Mouse (Mus musculus): ENCODE results near the gene Mbtps1. TPM values are rescaled to one million over a fixed set of nuclear protein-coding genes. Genes with fewer than 3 reads are reported as not detected.
A peak's percentile ranks its signal among the peaks of the same experiment; 100 is the strongest.

The Mbtps1 gene
- 90.6 and 92.1 TPM in 2 replicates for polyA plus RNA-seq (2012; rRNA removed)

DNA sequence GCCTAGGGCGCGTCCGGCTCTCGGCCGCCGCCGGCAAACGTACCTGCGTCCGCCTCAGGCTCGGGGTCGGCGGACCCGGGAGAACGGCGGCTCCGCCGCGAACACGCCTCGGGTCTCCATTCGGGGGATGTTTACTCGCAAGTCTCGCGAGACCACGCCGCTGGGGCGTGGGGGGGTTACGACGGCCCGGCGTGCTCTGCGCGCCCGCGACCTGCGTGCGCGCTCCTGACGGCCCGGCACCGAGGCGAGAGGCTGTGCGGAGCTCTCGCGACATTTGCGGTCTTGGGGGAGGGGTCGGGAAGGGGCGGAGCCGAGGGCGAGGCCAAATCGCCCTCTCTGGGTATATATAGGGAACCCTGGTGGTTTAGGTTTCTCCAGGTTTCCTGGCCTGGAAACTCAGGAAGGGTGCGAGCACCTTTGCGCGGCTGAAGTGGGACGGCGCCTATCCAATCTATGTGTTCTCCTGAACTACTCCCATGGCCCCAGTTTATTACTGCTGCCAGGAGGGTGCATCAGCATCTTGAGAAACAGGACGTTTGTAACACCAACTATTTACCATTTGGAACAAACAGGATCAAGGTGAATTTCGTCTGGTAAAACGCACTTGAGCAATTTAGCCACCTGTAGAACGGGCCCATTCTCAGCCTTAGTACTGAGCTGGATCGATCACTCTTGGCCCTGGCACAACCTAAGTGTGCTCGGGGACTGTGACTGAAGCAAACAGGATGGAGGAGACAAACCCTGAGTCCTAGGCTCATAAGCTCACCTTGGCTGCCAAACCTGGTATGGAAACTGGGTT, at the start of gene Mbtps1:
Mbtps1 (minus strand) TSS at position 133 of the 799 bp plus-strand sequence.
- peak; percentile 99 for DNase-seq (ENCODE audit: low spot score)

DNA sequence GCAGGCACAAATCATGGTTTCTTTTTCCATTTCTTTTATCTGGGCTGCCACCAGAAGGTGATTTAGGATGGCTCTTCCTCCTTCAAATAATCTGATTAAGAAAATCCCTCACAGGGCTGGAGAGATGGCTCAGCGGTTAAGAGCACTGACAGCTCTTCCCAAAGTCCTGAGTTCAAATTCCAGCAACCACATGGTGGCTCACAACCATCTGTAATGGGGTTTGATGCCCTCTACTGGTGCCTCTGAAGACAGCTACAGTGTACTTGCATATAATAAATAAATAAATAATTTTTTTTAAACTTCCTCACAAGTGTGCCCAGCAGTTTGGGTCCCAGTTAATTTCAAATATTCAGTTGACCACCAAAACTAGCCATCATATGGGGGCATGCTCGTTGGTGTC, 47.7 kb upstream of the Mbtps1 start:
- no peak for DNase-seq (ENCODE audit: low spot score)

DNA sequence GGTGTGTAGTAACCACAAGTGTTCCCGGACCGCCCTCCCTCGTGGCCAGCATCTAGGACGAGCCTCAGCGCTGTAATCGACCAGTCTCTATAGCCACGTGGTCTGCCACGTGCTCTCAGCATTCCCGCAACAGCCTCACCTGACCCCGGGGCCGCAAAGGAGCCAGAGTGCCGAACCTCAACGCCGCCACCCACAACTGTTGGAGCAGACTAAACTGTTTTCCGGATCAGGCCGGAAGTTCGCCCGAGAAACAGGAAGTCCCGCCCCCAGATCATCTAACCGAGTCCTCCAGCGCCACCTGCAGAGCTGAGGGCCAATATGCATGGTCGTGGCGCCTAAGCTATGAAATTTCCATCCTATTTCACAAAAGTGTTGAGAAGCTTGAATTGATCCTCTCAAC, 46.5 kb upstream of the Mbtps1 start, which contains the start of gene Taf1c:
Taf1c (minus strand) TSS at position 227 of the 400 bp plus-strand sequence.
- peak; percentile 79 for DNase-seq (ENCODE audit: low spot score)

DNA sequence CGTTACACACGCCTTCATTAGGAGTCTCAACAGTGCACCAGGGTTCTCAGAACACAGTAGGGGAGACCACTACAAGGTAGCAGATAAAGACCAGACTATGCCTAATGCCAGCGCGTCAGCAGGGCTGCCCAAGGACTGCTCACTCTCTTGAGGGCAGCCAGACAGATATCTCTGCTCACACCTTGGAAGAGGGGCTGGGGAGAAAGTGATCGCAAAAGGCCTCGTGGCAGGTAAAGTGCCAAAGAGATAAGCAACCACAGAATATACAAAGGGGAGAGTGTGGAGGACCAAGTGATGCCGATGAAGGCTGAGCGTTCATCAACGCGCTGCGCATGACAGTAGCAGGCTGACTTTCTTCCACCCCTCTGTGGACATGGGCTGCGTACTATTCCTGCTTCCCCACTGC, 45.9 kb upstream of the Mbtps1 start:
- no peak for DNase-seq (ENCODE audit: low spot score)

DNA sequence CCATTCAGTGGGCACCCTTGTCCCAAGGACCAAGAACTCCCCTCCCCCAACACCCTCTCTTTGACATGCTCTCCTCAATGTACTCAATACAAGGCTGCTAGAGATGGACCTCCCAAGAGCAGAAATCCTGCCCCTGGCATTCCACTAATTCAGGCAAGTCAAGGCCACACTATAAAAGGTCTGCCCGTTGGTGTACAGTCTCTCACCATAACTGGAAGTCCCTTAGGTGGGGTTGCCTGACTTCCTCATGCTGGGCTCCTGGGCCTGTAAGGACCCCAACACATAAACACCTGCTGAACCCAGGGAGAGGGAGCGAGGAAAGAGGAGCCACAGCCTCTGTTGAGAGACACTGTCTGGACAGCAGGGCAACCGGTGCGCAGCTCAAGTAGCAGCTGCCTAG, 45.2 kb upstream of the Mbtps1 start:
- no peak for DNase-seq (ENCODE audit: low spot score)

DNA sequence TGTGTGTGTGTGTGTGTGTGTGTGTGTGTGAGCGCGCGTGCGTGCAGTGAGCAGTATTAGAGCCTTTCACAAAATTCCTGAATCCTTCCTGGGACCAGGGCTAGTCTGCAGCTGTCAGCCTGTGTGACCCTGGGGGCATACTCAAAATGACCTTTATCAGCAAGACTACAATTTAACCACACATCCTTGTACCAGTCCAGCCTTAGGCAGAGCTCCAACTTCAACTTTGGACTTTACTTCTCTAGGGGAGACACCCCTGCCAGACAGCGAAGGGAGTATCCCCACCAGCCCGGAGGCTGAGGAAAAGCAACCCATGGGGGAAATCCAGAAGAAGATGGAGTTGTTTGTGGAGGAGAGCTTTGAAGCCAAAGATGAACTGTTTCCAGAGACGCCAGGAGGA, 32.9 kb upstream of the Mbtps1 start:
- no peak for DNase-seq (ENCODE audit: low spot score)

DNA sequence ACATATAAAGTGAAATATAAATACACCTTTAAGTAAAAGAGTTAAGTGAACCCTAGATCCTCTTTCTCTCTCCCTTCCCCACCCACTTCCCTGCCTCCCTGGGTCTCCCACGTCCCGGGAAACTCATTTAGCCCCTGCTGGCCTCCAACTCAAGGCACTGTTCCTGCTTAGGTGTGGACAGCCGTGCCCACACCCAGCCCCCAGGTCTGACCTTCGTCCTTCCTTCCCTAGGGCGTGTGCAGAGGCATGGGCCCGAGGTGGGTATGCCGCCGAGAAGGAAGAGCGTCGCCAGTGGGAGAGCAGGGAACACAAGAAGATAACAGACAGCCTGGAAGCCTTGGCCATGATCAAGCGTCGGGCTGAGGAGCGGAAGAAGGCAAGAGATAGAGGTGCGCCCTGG, 31.8 kb upstream of the Mbtps1 start:
- no peak for DNase-seq (ENCODE audit: low spot score)

DNA sequence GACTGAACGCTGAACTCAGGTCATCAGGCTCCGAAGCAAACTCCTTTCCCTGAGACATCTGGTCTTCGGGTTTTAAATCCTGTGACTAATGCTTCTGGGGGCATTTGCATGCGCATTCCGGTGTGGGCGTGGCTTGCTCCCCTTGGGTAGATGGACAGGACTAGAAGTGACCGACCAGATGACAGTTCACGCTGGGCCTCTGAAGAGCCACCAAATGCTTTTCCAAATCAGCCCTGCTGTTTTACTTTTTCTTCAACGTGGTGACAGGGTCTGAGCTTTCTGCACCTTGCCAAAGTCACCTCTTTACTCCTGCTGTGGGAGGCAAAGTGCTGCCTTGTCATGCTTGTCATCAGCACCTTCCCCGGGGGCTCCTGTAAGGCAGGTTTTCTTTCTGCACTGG, 30.3 kb upstream of the Mbtps1 start:
- no peak for DNase-seq (ENCODE audit: low spot score)

DNA sequence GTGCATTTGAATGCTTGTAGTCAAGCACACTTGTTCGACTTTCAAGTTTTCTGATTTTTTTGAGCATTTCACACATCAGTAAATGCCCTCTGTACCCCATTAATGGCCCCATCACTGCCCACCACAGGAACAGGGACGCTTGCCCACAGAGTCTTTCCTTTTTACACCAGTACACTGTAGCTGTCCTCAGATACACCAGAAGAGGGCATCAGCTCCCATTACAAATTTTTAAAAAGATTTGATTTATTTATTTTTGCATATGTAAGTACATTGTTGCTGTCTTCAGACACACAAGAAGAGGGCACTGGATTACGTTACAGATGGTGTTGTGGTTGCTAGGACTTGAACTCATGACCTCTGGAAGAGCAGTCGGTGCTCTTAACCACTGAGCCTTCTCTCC, 29.8 kb upstream of the Mbtps1 start:
- DNase-seq (ENCODE audit: low spot score) = no peak

DNA sequence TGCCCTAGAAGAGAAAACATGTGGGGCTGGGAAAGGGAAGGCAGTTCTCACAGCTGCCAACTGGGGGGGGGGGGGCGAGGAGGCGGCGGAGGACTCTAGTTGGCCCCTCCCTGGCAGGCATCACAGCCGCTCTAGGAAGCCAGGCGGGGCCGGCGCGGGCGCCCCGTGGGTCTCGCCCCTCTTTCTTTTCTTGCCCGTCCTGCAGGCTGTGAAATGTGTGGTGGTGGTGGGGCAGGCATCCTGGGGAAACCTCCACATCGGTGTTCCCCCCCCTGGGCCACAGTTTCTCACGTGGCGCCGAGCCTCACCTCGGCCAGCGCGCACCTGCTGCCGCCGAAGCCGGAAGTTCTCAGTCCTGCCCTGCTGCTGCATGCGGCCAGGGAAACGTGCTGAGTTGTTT, 27.4 kb upstream of the Mbtps1 start:
- DNase-seq (ENCODE audit: low spot score) = no peak

DNA sequence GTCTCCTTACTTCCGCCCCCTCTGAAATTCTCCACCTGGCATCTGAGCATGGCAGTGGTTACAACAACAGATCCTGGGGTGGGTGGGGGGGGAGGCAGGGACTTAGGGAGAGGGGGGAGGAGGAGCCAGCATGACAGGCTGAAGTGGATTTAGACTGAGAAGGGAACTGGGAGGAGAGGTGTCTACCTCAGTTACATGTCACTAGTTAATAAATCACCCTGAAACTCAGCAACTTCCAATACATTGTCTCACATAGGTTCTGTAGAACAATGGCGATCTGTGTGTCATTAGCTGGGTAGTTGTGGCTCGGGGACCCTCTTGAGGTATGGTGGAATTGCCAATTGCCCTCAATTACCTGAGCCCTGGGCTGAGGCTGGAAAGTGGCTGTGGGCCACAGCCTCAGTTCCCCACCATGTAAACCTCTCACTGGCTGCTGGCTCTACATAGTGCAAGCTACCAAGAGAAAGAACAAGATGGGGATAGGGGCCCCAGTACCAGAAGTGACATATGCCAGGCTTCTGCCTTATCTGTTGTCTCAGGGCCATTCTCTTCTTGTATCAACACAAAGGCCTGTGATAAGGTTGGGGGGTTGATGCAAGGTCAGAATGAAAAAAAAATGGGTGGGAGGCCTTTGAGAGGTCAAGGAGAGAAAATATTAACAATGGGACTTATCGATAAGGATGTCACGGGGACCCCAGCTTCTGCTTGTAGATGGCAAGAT, 22.1 kb upstream of the Mbtps1 start:
- no peak for DNase-seq (ENCODE audit: low spot score)

DNA sequence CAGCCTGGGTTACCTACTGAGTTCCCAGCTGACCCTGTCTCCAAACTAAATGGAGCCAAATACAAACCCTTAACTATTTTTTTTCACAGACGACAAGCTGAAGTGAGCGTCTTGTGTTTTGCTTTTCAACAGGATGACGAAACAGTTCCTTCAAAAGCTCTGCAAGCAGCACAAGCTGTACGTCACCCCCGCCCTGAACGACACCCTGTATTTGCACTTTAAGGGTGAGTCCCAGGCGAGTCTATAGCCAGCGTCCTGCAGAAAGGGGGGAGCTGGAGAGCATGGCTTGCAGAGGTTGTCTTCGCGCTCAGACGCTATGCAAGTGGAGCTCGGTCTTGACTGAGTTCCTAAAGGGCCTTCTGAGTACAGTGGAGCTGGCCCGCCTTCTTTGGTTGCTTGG, 20.6 kb upstream of the Mbtps1 start:
- no peak for DNase-seq (ENCODE audit: low spot score)

DNA sequence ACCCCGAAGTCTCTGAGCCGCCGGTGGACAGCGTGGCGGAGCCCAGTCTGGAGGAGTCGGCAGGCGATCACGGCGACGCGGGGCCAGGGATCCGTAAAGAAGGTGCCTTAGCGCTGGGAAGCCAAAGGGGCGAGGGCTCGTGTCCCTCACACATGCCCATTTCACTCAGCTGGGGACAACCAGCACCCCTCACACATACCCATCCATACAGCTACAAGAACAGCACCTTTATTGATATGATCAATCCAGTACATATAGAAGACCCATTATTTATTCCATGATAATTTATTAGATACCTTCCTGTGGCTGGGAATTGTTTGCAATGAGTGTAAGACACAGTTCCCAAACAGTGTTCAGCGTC, 16.8 kb upstream of the Mbtps1 start:
- DNase-seq (ENCODE audit: low spot score) = no peak

DNA sequence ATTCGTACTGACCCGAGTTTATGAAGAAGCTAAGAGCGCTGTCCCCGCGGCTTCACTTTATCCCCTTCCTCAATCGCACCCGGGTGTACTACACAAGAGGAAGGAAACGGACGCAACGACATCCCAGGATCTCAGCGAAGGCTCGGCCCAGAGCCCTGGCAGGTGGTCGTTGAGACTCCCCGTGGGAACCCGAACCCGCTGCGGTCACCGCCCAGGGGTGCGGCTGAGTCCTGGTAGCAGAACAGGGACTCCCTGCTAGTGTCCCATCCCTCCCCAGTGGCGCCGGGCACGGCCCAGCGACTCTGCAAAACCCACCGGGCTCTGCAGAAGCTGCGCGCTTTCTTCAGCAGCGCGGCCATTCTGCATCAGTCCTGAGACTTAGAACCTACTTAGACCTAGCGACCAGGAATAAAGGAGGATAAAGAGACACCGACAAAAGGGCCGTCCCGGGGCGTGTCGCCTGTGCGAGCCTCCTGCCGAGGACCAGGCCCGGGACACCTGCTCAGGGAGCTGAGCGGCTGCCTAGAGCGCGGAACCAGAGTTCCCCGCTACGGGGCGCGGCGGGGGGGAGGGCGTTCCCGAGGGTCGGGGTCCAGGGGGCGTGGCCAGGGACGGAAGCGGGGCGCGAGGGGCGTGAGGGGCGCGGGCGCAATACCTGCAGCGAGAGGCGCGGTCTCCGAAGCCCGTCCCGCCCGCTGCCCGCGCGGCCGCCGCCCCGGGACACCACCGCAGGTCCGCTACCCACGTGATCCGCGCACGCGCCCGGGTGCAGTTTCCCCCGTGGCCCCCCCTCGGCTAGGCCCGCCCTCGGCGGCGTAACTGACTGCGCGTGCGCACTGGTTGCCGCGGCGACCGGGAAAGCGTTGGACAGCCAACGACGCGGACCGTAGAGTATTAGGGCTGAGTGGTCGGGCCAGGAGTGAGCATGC, 16.2 kb upstream of the Mbtps1 start, which contains the start of the genes Hsdl1 and Dnaaf1:
Hsdl1 (minus strand) TSS at position 747 of the 929 bp plus-strand sequence.
Dnaaf1 (plus strand) TSS at position 799 of the 929 bp plus-strand sequence.
- peak; percentile 98 for DNase-seq (ENCODE audit: low spot score)

DNA sequence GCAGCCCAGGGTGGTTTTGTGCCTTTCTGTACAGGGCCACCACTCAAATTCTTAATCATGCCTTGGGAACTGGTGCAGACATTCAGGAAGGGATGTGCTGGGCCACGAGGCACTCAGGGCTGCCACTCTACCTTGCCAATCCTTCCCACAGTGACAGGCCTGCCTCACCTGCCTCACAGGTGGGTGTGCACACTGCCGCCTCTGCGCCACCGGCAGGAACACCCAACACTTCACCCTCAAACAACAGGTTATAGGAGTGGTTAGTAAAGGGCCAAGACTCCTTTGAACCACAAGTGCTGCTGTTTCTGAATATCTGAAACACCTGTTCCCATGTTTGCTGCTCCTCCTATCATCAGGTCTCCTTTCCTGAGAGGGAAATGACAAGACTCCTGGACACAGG, 13.9 kb upstream of the Mbtps1 start:
- no peak for DNase-seq (ENCODE audit: low spot score)

DNA sequence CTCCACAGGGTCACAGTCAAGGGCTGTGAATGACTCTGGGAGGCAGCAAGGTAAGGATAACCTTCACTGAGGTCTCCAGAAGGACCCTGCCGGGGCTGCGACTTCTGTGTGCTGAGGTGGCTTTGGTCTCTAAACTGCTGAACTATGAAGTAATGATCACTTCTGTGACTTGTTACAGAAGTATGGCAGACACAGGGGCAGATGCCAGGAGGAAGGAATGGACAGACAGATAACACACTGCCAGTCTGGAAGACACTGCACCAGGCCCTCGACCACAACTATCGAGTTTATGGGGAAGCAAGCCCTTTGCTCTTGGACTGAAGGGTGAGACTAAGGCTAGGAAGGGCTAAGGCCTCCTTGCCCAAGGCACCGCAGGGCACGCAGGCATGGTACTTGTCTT, 12.6 kb upstream of the Mbtps1 start:
- DNase-seq (ENCODE audit: low spot score) = no peak

DNA sequence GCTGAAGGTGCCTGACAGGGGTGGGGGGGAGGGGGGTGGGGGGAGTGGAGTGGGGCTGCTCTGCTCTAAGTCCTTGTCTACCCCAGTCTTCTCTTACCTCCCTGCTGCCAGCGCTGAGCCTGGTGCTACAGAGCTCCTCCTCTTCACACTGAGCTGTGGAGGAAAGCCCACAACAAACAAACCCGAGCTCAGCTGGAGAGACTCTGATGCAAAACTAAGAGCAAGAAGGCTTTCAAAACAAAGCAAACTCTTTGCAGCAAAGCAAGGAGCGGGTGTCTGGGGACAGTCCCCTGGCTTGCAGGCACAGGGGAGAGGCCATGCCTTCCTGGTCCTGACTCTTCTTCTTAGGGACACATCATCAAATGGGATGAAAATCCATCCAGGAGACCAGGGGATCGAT, 11.3 kb upstream of the Mbtps1 start:
- DNase-seq (ENCODE audit: low spot score) = no peak

DNA sequence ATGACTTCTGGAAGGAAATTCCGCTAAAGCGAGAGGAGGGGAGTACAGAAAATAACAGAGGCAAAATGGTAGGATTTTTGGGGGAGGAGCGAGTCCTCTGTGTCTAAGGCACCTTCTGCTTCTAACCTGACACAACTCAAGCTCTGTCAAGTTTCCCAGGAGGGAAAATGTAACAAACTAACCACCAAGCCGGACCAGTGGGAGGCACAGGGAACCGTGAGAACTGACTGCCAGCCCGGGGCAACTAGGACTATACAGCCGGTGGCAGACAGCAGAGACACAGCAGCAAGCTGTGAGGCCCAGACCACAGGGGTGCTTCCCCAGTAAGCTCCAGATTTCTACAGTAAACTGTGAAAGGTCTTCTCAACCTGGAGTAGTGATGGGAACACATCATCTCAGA, 10.4 kb upstream of the Mbtps1 start:
- DNase-seq (ENCODE audit: low spot score) = no peak

DNA sequence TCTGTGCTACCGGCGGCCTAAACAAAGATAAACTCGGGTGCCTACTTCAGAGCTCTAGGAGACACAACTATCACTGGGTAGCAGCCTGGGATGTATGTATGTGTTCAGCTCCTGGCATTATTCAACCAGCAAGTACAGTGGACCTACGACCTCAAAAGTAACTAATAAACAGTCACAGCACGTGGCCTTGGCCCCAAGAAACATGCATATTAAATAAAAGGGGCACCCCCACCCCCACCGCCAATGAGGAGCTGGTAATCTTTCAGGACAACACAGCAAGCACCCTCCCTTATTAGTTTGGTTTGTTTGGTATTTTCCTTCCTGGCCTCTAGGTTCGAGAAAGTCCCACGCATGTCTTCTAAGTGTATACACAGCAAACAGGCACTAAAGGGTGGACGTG, 9.7 kb upstream of the Mbtps1 start:
- no peak for DNase-seq (ENCODE audit: low spot score)

DNA sequence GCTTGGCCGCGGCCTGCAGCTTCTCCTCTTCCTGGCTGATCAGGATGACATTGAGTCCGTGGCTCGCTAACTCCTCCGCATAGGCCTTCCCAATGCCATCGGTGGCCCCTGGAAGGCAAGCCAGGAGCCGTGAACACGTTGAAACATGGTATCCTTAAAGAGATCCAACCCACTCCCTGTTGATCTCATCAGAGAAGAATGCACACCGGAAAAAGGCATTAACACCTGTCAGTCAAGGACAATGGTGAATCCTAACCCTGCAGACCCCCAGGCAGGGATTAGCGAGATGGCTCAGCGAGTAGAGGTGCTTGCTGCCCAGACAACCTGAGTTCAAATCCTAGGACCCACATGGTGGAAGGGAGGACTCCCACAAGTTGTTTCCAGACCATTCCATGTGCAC, 7.8 kb upstream of the Mbtps1 start:
- DNase-seq (ENCODE audit: low spot score) = no peak

DNA sequence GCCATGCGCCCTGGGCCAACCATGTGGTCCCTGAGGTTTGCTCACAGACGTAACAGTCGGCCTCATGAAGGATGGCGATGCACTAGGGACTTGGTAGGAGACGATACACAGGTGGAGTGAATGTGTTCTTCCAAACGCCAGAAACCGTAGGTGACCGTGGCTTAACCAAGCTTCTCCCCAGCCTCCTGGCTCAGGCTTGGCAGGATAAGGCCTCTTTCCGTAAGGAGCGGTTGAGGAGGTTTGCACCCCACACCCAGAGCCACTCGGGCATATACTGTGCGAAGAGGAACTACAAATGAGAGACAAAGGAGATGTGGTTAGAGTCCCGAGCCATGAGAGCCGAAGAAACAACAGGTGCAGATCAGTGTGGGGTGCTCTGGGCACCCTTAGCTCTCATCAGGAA, 5.3 kb upstream of the Mbtps1 start:
- DNase-seq (ENCODE audit: low spot score) = no peak

DNA sequence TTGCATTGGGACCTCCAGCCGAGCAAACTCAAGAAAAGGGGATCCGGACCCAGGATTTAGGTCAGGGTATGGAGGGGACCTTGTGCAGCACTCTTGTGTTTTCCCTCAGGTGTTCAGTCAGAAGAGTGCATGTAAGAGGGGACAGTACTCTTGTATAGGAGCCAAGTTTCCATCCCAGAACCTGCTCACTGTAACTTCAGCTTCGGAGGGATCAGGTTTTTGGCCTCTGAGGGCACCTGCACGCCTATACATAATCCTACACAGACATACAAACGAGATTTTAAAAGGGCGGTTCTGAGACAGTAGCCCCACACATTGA, 826 bp upstream of the Mbtps1 start:
- DNase-seq (ENCODE audit: low spot score) = no peak
